Mouse (Mus musculus) embryonic fibroblast, embryonic 13.5 days (primary cell): ENCODE measurements around the gene Ttll13.

ENCODE experiments used
- CTCF ChIP-seq: IDR thresholded peaks from 2 replicates; pipeline ENCODE4 v1.5.1; 2011; ENCODE audit warnings: mild to moderate bottlenecking, control low read depth, low read length, moderate library complexity, borderline replicate concordance; ENCODE audit not compliant: insufficient read depth
- POLR2A ChIP-seq: IDR thresholded peaks from 2 replicates; pipeline ENCODE4 v1.6.1; 2011; ENCODE audit warnings: low read depth, mild to moderate bottlenecking, control low read depth, low read length, moderate library complexity

DNA sequence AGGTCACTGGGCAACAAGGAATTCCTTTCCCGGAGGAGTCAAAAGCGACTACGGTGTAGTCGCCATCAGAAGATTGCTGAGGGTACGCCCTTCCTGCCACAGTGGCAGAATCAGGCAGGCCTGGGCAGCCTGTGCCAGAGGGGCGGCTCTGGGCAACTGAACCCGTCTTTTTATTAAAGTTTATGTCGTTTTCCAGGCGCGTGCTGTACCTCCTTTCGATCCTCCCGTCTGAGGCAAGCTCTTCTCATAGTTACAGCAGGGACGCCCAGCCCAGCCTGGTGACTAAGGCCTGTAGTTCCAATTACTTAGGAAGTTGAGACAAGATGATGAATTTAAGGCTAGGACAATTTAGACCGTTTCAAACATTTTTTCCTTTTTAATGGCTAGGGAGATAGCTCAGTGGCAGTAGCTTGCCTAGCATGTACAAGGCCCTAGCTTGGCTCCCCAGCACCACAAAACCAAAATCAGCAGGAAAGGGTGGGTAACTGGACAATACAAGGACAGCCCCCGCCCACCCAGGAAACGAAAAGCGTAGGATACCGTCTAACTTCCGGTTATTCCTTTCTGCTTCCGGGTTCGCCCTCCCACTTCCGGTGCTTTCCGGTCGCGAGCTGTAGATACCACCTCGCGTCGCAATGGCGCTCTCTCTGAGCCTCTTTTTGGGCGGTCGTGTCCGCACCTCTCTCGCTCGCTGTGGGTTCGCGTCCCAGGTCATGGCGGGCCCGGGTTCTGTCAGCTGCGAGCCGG is 14.6 kb downstream of the Ttll13 start, which contains the start of gene Ngrn:
- no peak for TF ChIP-seq CTCF
- peak; percentile 84 for TF ChIP-seq POLR2A
